Mouse (Mus musculus): ENCODE results near the gene Chaf1a.

Gene Chaf1a

DNA sequence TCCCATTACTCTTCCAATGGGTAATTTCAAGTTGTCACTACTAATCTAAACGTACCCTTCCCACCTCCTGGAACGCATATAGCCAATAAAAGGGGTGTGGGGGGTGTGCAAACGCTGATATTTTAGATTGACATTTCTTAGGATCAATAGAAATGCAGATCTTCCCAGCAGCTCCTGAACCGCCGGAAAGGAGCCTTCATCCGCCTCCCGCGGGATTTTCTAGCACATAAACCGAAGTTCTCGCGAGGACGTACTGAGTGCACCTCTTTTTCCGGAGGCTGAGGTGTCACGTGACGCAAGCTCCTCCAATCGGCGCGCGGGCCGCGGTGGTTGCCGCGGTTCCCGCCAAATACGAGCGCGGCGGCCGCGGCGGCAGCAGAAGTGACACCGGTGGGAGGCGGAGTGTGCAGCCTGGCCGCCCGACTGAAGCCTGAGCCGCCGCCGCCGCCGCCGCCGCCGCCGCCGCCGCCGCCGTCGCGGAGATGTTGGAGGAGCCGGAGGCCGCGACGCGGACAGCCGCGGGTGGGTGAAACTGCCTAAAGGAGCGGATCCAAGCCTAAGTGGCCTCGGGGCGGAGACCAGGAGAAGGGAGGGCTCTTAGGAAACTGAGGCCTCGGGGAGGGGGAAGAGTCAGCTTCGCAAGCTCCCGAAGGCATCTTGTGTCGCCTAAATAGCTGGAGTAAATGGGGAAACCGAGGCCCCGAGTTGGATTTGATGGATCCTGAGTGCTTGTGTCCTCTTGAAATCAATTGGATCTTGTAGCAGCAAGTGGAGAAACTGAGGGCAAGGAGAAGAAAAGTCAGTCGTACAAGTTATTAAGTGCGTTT, at the start of gene Chaf1a:
Chaf1a (plus strand) TSS at position 410 of the 827 bp plus-strand sequence.
- DNase-seq, result peak; percentile 99

DNA sequence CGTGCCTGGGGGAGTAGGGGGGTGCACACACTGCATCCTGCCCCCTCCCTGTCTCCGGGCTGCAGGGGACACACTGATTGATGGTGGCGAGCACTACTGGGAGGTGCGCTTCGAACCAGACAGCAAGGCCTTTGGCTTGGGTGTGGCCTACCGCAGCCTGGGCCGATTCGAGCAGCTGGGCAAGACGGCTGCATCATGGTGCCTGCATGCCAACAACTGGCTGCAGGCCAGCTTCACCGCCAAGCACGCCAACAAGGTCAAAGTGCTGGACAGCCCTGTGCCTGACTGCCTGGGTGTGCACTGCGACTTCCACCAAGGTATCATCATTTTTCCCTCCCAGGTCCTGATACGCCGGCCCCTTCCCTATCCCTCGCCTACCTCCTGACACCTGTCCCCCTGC, 44.2 kb upstream of the Chaf1a start:
- DNase-seq, result no peak

DNA sequence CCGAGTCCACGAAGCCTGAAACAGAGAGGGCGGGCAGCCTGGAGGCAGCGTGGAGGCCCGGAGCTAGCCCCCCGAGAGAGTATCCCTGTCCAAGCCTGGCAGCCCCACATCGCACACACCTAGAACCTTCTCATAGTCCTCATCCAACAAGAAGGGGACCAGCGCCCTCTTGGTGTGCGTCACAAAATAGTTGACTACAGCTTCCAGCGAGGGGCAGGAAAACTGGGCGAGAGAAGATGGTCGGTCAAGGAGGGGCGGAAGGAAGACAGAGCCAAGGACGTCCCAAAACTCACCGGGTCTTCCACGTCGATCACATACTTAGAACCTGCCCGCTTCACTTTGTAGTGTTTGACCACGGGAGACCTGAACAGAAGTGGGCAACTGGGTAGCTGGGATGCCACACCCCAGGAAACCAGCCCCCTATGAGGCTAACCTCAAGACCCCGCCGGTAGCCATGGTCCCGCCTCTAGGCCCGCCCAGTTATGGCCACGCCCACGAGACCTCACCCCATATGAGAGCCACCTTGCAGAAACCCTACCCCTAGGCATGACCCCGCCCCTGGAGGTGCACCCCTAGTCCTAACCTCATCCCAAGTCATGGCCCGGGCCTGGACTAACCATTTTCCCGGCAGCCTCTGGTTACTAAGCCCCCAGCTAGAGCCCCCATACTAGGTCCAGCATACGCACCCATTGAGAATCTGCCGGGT, 40.3 kb upstream of the Chaf1a start:
- no peak for DNase-seq

DNA sequence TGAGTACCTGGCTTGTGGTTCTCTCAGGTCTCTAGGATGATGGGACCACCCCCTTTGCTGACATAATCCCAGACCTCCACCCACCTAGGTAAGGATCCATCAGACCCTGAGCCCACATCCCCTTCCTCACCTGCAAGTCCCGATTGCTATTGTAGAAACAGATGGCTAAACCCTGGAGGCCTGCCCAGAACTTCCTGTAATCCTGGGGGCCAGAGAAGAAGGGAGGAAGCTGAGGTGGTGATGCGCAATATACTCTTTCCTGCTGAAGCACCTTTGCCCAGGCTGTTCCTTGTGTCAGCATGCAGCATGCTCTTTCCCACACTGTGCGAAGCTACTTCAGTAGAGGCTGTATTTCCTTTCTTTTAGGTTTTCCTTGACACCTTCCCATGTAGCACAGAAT, 37.2 kb upstream of the Chaf1a start:
- DNase-seq, result no peak

DNA sequence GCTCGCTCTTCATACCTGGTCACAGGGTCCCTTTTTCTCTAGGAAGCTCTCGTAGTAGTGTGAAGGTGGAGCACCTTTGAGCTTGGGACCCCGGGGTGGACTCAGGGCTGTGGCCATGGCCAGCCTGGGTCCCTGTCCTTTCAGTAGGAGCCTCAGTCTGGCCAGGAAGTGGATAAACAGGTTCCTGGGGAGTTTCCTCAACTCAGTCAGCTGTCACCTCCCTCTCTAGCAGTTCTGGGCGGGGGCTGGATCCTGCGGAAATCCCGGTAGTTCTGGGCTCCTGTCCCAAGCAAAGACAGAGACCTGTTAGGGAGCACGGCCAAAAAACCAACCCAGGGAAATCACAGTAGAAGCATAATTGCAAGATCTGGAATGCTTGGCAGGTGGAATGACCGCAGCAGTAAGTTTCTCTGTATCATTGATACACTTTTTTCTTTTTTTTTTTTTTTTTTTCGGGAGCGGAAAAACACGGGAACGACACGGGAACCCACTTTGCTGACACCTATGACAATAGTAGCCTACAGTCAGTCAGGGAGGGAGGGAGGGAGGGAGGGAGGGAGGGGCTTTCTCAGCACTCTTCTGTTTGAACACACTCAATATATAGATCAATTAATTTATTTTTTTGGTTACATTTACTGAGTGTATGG, 34.7 kb upstream of the Chaf1a start, which contains the start of the genes Stap2 and Mpnd:
Stap2 (minus strand) TSS at position 170 of the 647 bp plus-strand sequence.
Mpnd (plus strand) TSS at position 297 of the 647 bp plus-strand sequence.
- DNase-seq, result peak; percentile 86

DNA sequence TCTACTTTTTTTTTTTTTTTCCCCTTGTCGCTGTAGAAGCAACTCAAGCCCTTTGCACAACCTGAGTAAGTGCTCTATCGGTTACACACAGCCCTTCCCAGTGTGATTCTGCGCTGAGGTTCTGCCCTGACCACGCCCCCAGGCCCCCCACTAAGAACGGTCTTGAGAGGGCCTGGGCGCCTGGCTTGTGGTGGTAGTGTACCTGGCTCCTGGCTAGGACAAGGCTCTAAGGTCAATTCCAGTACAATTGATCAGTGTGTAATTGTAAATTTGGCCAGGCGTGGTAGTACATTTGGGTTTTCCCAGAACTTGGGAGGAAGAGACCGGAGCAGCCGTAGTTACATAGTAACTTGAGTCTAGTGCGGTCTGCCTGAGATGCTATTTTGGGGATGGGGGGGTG, 33.3 kb upstream of the Chaf1a start:
- DNase-seq, result no peak

DNA sequence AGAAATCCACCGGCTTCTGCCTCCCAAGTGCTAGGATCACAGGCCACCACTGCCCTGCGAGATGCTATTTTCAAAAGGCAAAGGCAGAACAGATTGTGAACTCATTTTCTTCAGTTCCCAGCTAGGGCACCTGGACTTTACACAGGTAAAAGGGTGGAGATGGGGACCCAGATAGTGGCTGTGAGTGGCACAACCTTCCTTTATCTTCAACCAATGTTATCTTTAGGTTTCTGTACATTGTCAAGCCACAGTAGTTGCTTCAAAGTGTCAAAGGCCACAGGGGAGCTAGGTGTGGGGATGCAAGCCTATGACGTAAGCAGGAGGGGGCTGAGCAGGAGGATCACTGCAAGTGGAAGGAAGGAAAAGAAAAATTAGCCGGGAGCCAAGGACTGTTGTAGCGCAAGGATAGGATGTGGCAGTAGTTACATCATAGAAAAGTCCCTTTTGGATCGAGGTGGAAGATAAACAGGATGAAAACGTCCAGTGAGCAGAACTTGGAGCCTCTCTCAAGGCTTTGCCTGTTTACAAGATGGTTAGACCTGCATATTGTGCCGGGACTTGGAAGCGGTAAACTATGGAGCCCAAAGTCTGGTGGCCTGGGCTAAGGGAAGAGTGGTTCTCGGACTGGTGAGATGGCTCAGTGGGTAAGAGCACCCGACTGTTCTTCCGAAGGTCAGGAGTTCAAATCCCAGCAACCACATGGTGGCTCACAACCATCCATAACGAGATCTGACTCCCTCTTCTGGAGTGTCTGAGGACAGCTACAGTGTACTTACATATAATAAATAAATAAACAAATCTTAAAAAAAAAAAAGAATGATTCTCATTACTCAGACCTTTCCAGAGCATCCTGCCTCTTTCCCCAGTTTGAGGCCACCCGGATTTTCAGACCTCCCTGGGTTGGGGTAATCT, 32.5 kb upstream of the Chaf1a start:
- no peak for DNase-seq

DNA sequence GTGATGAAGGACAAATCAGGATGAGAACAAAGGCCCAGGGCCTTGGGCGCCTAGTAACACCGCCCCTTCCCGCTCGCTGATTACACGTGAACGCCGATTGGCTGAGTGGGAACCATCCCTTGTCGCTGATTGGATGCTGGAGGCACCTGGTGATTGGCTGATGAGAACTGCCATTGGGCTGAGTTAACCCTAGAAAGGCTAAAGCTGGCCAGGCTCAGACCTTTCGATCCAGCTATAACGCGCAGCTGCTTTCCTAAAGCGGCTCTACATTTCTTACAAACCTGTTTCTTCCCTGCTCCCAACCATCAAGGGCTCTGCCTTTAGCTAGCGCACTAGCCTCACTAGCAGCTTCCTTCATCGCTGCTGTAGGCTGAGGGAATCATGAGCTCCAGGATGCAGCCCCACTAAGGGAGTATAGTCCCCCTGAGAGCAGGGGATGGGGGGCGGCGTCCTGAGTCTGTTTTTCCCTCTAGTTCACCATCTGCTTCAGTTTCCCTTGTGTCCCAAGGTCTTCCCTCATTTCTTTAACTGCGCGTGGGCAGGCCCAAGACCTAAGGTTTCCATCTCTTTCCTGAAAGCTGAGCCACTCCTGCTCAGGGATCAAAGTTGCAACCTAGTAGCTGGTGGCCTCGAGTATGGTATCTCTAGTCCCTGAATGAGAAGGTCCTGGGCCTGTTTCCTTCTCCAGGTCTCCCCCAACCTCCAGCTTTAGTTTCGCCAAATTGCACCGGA, 31.7 kb upstream of the Chaf1a start:
- peak; percentile 97 for DNase-seq

DNA sequence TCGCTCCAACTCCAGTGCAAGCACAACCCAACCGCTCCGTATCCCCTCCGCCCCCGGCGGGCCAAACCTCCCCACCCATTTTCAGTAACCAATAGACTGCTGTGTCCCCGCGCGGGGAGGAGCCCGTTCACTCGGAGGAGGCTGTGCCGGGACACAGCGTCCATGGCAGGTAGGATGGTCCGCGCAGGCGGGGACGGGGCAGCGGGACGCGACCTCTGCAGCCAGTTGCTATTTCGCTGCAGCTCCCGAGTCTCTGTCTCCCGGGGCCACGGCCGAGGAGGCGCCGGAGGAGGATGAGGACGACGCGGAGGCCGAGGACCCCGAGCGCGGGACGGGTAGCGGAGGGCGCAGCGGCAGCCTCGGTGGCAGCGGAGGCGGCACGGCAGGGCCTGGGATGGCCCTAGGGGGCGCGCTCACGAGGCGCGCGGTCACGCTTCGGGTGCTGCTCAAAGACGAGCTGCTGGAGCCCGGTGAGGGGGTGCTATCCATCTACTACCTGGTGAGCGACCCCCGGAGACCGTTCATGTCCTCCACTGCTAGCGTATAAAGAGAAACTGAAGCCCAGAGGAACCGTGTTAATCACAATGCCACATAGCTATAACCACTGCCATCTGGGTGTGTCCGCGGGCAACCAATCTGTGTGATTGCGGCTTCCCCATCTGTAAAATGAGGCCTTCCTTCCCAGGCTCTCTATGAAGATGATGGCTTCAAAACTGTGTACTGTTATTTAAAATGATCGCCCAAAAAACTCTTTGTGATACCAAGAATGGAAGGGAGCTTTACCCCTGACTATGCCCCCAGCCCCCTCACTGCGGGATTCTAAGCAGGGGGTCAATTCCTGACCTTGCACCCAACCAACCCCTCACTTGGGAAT, 30.9 kb upstream of the Chaf1a start:
- DNase-seq, result peak; percentile 95

DNA sequence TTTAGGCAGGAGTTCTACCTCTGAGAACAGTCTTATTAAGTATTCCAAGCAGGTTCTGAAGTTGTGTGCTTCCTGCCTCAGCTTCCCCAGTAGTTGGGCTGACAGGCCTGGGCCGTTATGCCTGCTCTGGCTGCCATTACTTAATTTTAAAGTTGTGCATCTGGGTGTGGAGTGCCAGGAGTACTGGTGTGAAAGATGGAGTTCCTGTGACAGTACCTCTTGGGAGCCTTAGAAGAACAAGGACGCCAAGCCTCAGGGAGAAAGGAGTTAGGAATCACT, 30.3 kb upstream of the Chaf1a start:
- DNase-seq, result no peak

DNA sequence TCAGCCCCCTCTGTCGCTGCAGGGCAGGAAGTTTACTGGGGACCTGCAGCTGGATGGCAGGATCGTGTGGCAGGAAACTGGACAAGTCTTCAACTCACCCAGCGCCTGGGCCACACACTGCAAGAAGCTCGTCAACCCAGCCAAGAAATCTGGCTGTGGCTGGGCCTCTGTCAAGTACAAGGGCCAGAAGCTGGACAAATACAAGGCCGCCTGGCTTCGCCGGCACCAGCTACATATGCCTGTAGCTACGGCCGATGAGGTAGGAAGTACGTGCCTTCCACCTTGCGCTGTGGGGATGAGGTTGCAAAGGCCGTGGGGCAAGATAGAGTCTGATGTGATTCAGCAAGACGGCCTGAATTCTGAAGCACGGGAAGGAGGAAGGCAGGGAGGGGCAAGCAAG, 30.0 kb upstream of the Chaf1a start:
- no peak for DNase-seq

DNA sequence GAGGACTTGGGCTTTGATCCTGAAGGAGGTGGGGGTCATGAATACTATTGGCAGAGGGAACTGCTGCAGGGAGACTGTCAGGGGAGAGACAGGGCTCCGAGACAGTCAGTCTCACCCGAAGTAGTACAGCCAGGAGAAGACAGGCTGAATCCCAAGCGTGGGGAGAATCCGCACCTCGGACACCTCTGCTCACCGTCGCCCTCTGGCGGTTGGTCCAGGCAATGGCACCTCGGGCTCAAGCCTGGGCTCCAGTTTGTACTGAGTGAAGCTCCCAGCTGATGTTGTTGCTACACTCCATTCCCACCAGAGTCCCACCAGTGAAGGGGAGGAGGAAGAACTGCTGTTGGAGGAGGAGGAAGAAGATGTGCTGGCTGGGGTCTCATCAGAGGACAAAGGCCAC, 29.6 kb upstream of the Chaf1a start:
- peak; percentile 85 for DNase-seq

DNA sequence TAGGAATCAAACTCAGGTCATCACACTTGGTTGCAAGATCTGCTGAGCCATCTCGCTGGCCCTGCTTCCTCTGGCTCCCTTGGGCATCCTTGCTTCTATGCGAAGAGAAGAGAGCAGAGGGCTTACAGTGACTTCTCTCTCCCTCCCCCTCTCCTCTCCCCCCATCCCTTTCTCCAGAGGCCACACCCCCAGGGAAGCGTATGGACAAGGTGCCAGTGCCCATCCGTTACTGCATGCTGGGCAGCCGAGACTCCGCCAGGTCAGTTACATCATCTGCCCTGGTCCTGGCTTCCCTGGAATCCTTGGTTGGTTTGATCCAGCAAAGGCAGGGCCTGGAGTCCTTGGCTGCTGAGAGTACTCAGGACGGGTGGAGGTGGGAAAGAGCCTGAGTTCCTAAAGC, 28.8 kb upstream of the Chaf1a start:
- no peak for DNase-seq

DNA sequence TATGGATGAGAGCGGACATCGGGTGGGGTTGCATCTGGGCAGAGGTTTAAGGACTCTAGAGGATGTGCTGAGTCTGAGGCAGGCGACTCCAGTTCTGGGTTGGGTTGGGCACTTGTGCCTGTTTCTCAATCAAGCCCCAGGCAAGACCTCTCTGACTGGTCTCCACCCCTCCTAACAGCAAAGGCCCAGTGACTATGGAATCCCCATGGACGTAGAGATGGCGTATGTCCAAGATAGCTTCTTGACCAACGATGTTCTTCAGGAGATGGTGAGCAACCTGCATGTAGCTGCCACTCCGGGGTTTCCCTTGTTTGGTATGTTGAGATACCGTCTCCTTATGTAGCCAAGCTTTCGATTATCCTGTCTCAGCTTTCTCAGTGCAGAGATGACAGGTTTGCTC, 24.9 kb upstream of the Chaf1a start:
- no peak for DNase-seq

DNA sequence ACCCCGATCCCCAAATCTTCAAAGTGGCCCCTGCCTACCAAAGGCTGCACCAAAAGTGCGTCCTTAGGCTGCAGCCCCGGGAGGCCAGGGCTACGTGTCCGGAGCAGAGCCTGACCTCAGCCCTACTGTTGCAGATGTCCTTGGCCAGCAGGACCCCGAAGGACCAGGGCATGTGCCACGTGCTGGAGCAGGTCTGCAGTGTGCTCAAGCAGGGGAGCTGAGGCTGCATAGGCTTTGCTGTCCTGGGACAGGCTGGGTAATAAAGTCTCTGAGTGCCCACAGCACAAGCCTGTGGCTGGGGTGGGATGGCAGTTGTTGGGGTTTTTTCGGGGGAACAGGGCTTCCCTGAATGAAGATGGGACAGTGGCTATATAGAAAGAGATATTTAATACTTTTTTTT, 23.9 kb upstream of the Chaf1a start:
- no peak for DNase-seq

DNA sequence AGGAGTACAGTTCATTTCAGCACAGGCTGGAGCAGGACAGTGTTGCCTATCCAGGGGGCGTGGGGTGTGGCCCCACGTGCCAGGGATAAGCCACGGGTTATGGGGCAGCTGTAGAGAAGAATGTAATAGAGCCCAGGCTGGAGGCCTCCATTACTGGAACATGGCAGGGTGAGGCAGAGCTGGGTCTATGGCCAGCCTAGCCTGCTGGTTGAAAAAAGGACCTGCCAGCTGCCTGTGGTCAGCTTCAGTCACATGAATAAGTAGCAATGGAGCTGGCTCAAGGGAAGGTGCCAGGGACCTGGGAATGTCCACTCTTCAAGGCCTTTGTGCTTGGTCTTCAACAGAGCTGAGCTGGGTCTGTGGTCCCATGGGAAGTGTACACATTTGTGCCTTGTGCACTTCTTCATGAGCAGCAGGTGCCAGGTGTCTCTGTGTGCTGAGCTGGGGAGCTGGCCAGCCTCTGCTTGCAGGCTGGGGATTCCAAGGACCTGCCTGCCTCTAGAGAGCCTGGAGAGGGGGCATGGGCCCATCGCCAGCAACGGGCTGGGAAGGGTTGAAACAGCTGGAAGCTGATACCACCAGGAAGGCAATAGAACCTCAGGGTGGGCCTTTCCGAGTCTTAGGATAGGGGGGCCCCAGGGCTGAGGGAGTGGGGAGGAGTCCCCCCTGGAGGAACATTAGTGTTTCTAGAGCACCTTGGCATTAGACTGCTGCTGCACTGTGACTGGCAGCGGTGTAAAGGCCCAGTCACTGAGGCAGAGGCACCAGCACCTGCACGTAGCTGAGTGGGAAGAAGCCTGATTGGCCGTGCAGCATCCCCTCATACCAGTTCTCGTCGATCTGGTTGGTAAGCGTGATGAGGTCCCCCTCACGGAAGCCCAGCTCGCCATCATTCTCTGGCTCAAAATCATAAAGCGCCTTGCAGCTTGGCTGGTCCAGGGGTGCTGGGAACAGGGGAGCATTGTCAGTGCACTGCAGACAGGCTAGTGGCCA, 23.1 kb upstream of the Chaf1a start:
- no peak for DNase-seq

DNA sequence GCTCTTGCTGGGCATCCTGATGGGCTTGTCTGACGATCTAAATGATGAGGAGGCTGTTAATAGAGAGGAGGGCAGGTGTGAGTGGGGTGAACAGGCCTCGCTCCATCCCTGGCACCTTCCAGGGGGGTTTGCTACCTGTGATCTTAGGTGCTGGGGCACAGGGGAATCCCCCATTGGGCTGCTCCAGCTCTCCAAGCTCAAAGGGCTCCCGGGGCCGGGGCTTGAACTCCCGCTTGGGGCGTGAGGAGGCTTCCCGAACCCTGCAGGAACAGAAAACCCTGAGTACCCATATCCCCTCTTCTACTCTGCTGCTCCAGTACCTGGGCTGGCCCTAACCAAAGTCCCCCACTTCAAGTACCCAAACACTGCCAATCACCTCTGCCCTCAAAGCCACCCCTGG, 22.4 kb upstream of the Chaf1a start:
- no peak for DNase-seq

DNA sequence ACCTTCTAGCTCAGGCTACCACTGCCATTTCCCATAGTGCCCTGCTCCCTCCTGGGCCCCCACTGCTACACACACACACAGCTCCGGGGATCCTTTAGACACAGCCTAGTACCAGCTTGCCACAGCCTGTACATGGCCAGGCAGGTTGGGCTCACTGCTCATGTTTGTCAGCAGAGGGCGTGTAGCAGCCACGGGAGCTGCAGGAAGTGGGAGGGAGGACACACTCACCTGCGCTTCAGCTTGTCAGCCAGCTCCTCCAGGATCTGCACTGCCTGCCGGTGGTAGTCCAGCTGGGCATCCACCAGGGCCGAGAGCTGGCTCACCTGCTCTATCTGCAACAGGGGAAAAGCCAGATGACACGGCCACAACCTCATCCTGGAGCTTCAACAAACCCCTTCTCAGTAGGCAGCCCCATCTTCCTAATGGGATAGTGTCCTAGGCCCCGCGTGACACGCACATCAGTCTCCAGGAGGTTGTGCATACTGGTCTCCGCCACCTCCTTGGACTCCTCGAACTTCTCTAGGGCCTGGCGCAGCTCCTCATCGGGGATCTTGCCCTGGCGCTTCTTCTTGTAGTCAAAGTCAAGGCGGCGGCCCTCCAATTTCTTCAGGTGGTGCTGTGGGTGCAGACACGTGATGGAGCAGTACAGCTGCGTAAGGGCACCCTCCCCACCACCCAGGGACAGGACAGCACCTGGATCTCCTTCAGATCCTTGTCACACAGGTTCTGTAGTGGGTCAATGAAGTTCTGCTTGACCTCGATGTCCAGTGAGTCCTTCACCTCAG, 21.7 kb upstream of the Chaf1a start:
- peak; percentile 62 for DNase-seq

All from lung, postnatal 36 days (tissue).